Mouse (Mus musculus) hindbrain, postnatal 0 days (tissue): ENCODE results near the gene Noc2l. TPM values are rescaled to one million over a fixed set of nuclear protein-coding genes. Genes with fewer than 3 reads are reported as not detected.

Source experiments
- ATAC-seq: fragments of 200-750 bp; cut with Nextera tagmentation; 2 replicates; pipeline ENCODE4 v1.8.0; 2017; ENCODE audit warnings: mild to moderate bottlenecking, moderate TSS enrichment, moderate library complexity
- DNase-seq: peaks from one replicate; pipeline ENCODE4 v3.0.0-alpha.2; 2015; ENCODE audit warnings: low spot score
- H3K27ac ChIP-seq: fragments of 300-500 bp; sonication (generic); 2 replicates; pipeline ENCODE4 v1.5.1; 2014; ENCODE audit warnings: mild to moderate bottlenecking
- H3K27me3 ChIP-seq: fragments of 300-500 bp; sonication (generic); 2 replicates; pipeline ENCODE4 v1.6.1; 2014; ENCODE audit warnings: low read length, mixed read lengths; ENCODE audit not compliant: insufficient read depth
- H3K36me3 ChIP-seq: fragments of 300-500 bp; sonication (generic); 2 replicates; pipeline ENCODE4 v1.6.1; 2014; ENCODE audit warnings: low read length, mixed read lengths; ENCODE audit not compliant: insufficient read depth
- H3K4me1 ChIP-seq: fragments of 300-500 bp; sonication (generic); 2 replicates; pipeline ENCODE4 v1.6.1; 2014; ENCODE audit warnings: antibody characterized with exemption, low read length, mixed read lengths; ENCODE audit not compliant: insufficient read depth
- H3K4me2 ChIP-seq: fragments of 300-500 bp; sonication (generic); 2 replicates; pipeline ENCODE4 v1.6.1; 2014; ENCODE audit warnings: low read depth, mild to moderate bottlenecking, low read length, moderate library complexity, mixed read lengths
- H3K4me3 ChIP-seq: fragments of 300-500 bp; sonication (generic); 2 replicates; pipeline ENCODE4 v1.5.1; 2014; ENCODE audit warnings: low read length
- H3K9ac ChIP-seq: fragments of 300-500 bp; sonication (generic); replicated peaks from 2 replicates; pipeline ENCODE4 v1.6.1; 2014; ENCODE audit warnings: mild to moderate bottlenecking, low read length, moderate library complexity, mixed read lengths
- H3K9me3 ChIP-seq: fragments of 300-500 bp; sonication (generic); 2 replicates; pipeline ENCODE4 v1.6.1; 2016; ENCODE audit warnings: low read length, mixed read lengths
- CTCF ChIP-seq: IDR thresholded peaks from 2 replicates; pipeline ENCODE4 v1.5.1; 2016; ENCODE audit warnings: antibody characterized with exemption, control low read depth, low read depth
- WGBS: fragments of 180-500 bp; shearing (Covaris S2); extraction: QIAGEN DNeasy Blood & Tissue Kit; methylation state at CpG from one replicate; pipeline ENCODE4 v1.1.7; 2014; 5-methylcytosine and 5-hydroxymethylcytosine counted together
- polyA plus RNA-seq: library from polyadenylated mRNA; unstranded; fragments of >200 nt; fragmentation: Nextera tagmentation; extraction: Ambion mirVana; gene quantifications from 2 replicates; pipeline ENCODE4 v1.2.1, GENCODE M21; 2015
- total RNA-seq: library from RNA; depleted of rRNA; stranded (reverse); fragments of >200 nt; gene quantifications from 2 replicates; pipeline ENCODE4 v1.2.3, GENCODE M21; 2014; rRNA removed

Gene Noc2l
- total RNA-seq (79.8 and 80.8 TPM in 2 replicates), polyA plus RNA-seq (40.9 and 43.8 TPM in 2 replicates)

DNA sequence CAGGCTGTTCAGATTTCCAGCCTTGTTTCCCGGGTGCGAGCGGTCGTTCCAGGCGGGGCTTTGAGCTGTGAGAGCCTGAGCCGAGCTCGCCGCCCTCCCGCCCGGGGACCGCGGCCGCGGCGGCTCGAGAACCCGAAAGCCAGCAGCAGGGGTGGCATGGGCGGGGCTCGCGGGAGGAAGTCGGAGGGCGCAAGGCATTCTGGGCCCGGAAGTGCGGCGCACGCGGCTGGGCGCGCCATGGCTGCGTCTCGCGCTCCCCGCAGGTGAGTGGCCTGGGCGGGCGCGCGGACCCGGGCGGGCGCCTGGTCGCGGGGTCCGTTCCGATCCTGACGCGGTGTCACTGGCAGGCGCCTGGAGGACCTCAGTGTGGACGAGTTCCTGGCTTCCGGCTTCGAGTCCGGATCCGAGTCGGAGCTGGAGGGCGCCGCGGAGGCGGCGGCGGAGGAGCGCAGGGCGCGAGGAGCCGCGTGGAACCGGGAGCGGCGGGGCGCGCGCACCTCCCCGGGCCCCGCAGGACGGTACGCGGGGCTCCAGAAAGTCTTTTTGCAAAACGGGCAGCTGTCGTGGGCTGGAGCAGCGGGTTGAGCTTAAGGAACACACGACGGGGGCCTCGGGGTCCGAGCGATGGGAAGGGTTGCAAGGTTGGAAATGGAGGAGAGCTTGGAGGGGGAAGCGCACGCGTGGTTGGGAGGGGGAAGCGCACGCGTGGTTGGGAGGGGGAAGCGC is at the start of gene Noc2l:
Gene Noc2l, plus strand, starts transcription at position 203 of the 726 bp plus-strand sequence.
- Histone ChIP-seq H3K27ac (peak within 1 kb of the TSS; percentile 92), H3K4me2 (peak within 1 kb of the TSS; percentile 75), H3K27me3 (no peaks in the 10 kb centered on the region), H3K4me1 (peaks cover 9% of the 10 kb centered on the region), H3K4me3 (peak within 1 kb of the TSS; percentile 97), H3K36me3 (peaks cover 32% of the 10 kb centered on the region), H3K9me3 (no peaks in the 10 kb centered on the region), H3K9ac (peak within 1 kb of the TSS; percentile 71)
- peak; percentile 97 for DNase-seq
- no peak for TF ChIP-seq CTCF
- peak; percentile 89 for ATAC-seq
- 1% methylated on average over 87 of the region's 90 CpGs for WGBS

- Histone ChIP-seq H3K36me3 (0 out of 2 replicates have a peak, but pooled peaks cover 5% of the 10 kb centered on the region), H3K4me1 (peaks cover 46% of the 10 kb centered on the region), H3K27ac (peak overlapping the region; percentile 41), H3K9ac (no peak overlapping the region), H3K4me3 (no peak overlapping the region), H3K4me2 (no peak overlapping the region), H3K9me3 (no peaks in the 10 kb centered on the region), H3K27me3 (no peaks in the 10 kb centered on the region)
- DNase-seq (no peak), ATAC-seq (no peak)
- TF ChIP-seq CTCF = no peak
- 29% methylated on average over 5 of the region's 5 CpGs for WGBS
Measured at GRCm38 (mm10) chr4:156188162-156188810, 47.5 kb upstream of the Noc2l start.

GRCm38 (mm10) chr4:156188811-156189323 is 46.9 kb upstream of the Noc2l start:
- Histone ChIP-seq H3K27me3 (no peaks in the 10 kb centered on the region), H3K27ac (peak overlapping the region; percentile 41), H3K4me1 (peaks cover 51% of the 10 kb centered on the region), H3K4me3 (no peak overlapping the region), H3K4me2 (no peak overlapping the region; the same call in 1 of the 2 replicates), H3K9ac (no peak overlapping the region), H3K36me3 (0 out of 2 replicates have a peak, but pooled peaks cover 5% of the 10 kb centered on the region), H3K9me3 (no peaks in the 10 kb centered on the region)
- DNase-seq = peak; percentile 68
- peak; percentile 47 for ATAC-seq
- TF ChIP-seq CTCF = no peak
- 21% methylated on average over 6 of the region's 6 CpGs for whole genome bisulfite sequencing

DNA sequence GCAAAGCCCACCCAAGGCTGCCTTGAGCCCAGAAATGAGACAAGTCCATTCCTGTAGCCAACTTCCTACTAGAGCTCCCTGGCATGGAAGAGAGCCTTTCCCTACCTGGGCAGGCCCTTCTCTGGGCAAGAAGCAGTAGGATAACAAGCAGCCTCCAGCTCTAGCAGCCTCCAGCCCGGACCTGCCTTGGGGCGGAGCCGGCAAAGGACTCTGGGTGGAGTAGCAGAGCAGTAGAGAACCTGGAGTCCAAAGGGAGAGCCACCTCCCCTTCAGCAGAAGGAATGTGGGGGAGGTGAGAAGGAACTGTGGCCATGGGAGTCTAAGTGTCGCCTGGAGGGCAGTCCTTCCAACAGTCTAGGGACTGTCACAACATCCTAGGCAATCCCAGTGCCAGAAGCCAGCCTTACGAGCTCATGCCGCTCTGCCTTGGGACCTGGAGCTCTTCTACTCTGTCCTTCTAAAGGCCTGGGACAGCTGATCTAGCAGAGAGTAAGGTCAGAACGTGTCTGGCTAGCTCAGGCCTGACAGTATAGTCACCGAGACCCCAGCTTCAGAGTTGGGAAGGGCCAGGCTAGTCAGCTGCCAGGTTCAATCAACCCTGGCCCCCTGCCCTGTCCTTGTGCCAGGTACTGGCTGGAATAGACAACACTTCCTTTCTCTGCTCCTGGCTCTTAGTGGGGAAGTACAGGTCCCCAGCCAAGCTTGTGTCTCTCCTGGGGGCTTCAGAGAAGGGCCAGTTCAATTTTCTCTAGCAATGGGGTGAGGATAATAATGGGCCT is 43.2 kb upstream of the Noc2l start:
- TF ChIP-seq CTCF = no peak
- H3K27ac ChIP-seq = peak overlapping the region; percentile 46
- H3K4me3 ChIP-seq = no peak overlapping the region
- no peaks in the 10 kb centered on the region for H3K9me3 ChIP-seq
- H3K9ac ChIP-seq = 0 out of 2 replicates have a peak overlapping the region, but pooled peaks have one; percentile 14
- H3K4me2 ChIP-seq = no peak overlapping the region
- 0 out of 2 replicates have a peak, but pooled peaks cover 5% of the 10 kb centered on the region for H3K36me3 ChIP-seq
- peak; percentile 15; the same call in 1 of the 2 replicates for ATAC-seq
- peaks cover 40% of the 10 kb centered on the region for H3K4me1 ChIP-seq
- DNase-seq = peak; percentile 69
- H3K27me3 ChIP-seq = no peaks in the 10 kb centered on the region
- 46% methylated on average over 8 of the region's 8 CpGs for WGBS

DNA sequence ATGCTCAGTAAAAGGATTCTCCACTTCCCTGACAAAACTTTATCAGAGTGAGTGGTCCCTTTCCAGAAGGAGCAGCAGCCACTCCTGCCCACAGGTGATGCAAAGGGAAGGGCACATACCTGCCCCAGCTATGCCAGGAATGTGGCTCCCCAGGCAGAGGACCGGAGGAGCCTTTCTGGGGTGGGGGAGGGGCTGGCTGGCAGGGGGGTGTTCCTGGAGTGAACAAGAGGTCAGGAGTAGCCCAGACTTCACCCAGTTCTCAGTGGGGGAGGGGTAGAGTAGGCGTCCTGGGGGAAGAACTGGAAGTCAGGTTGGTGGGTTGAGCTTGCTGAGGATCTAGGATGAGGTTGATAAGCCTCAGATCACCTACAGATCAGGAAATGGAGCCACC is 42.6 kb upstream of the Noc2l start:
- peak overlapping the region; percentile 15; the same call in 1 of the 2 replicates for H3K27ac ChIP-seq
- no peak for TF ChIP-seq CTCF
- 30% methylated on average over 2 of the region's 2 CpGs for WGBS
- no peak overlapping the region for H3K4me2 ChIP-seq
- DNase-seq (no peak), ATAC-seq (no peak)
- no peaks in the 10 kb centered on the region for H3K9me3 ChIP-seq
- H3K4me1 ChIP-seq = peaks cover 40% of the 10 kb centered on the region
- H3K36me3 ChIP-seq = 0 out of 2 replicates have a peak, but pooled peaks cover 5% of the 10 kb centered on the region
- no peak overlapping the region for H3K4me3 ChIP-seq
- H3K27me3 ChIP-seq = no peaks in the 10 kb centered on the region
- no peak overlapping the region for H3K9ac ChIP-seq

DNA sequence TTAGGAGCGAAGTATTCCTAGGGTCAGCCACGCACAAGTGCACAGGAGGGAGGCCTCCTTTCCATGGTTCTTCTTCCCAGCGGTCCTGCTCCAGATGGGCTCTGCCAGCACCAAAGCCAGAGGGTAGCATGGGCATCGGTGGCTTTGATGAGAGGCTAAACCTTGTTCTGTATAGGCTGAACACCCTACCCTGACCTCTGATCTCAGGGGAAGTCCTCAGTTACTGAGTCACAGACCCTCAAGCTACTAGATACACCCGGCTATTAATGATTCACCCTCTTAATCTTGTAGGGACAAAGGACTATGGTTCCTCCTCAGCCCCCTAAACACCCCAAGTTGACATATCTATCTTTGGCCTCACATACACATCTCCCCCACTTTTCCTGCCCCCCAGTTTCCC is 41.9 kb upstream of the Noc2l start:
- ATAC-seq = no peak
- no peak for DNase-seq
- Histone ChIP-seq H3K27ac (no peak overlapping the region), H3K27me3 (no peaks in the 10 kb centered on the region), H3K4me1 (peaks cover 36% of the 10 kb centered on the region), H3K9me3 (no peaks in the 10 kb centered on the region), H3K9ac (no peak overlapping the region), H3K36me3 (0 out of 2 replicates have a peak, but pooled peaks cover 5% of the 10 kb centered on the region), H3K4me3 (no peak overlapping the region), H3K4me2 (no peak overlapping the region)
- 55% methylated on average over 5 of the region's 5 CpGs for WGBS
- no peak for TF ChIP-seq CTCF
